Mouse (Mus musculus): ENCODE data around the gene Agrp. TPM values are rescaled to one million over a fixed set of nuclear protein-coding genes. Genes with fewer than 3 reads are reported as not detected.

Gene Agrp
- polyA plus RNA-seq, 1 experiment from 2014 or later, result 1.2 TPM

DNA sequence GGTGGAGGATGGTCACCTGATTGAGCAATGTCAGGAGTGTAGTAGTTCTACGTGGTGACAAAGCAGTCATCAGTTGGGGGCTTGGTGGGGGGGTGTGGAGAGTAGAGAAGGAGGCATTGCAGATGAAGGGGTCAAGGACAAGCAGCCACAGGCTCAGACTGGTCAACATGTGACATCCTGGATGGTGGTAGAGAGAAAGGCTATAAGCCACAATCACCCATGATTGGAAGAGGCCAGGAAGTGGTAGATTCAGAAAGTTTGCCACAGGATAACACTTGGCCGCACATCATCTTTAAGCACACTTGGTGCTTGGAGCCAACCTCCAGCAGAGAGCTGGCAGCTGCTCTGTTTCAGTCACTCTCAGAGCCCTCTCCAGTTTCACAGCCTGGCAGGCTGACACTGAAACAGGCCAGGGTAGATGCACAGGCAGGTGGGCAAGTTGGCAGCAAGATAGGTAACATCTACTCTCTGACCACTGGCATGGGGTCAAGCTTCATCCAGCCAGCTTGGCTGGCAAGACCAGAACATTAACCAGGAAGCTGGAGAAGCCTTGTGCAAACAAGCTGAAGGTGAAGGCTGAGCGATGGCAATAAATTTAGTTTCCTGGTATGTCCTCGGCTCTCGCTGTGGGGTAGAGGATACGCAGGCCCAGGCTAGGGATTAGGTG, 100.0 kb downstream of the Agrp start:
- 92% methylated on average over 6 of the region's 6 CpGs for WGBS
- H3K27me3 ChIP-seq, result no peaks in the 10 kb centered on the region
- H3K9me3 ChIP-seq, result no peaks in the 10 kb centered on the region
- H3K9ac ChIP-seq, result no peak overlapping the region
- no peak for ATAC-seq (ENCODE audit: low FRiP score)
- H3K27ac ChIP-seq, result no peak overlapping the region
- no peak overlapping the region for H3K4me3 ChIP-seq
- peaks cover 11% of the 10 kb centered on the region for H3K4me1 ChIP-seq (replicated peaks)
- H3K36me3 ChIP-seq, result peaks cover 62% of the 10 kb centered on the region
- H3K4me2 ChIP-seq, result no peak overlapping the region

DNA sequence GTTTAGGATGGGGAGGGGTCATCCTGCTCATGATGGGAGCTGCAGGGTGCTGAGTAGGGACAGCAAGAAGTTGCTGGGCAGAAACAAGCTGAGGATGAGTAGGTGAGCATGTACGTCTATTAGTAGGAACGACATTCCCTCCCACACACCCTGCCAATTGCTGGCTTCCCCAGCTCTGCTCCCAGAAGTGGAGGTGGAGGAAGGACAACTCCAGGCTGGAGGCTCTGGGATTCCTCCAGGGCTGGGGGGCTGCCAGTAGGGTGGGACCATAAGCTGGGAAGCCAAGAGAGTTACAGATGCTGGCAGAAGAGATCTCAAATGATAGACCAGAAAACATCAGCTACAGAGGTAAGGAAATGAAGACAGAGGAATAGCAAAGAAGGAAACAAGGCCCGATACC, 100.6 kb downstream of the Agrp start:
- Histone ChIP-seq H3K4me2 (no peak overlapping the region), H3K27me3 (no peaks in the 10 kb centered on the region), H3K27ac (no peak overlapping the region), H3K36me3 (peaks cover 58% of the 10 kb centered on the region), H3K9ac (no peak overlapping the region), H3K4me3 (no peak overlapping the region), H3K4me1 (replicated peaks) (peaks cover 11% of the 10 kb centered on the region), H3K9me3 (no peaks in the 10 kb centered on the region)
- no peak for ATAC-seq (ENCODE audit: low FRiP score)
- 94% methylated on average over 3 of the region's 3 CpGs for WGBS

DNA sequence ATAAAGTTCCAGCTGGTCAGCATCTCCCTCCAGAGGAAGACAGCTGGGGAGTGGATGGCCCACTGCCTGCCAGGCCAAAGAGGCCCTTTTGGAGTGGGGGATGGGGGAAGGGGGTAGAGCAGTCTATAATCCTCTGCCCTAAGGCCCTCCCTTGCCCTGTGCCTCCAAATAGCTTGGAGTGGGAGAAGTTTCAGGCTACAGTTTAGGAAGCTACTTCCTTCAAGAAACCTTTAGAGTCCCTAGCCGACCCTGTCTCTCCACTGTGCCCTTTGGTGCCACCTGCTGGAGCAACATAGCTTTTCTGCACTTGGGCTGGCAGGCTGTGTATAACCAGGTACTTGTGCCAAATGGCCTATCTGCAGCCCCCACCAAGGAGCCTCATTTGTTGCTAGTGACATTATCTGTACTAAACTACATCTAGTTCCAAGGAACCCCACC, 103.3 kb downstream of the Agrp start:
- H3K4me3 ChIP-seq, result no peak overlapping the region
- peak; percentile 56; the same call in 1 of the 2 replicates for ATAC-seq (ENCODE audit: low FRiP score)
- peaks cover 11% of the 10 kb centered on the region for H3K4me1 ChIP-seq (replicated peaks)
- H3K36me3 ChIP-seq, result peaks cover 70% of the 10 kb centered on the region
- WGBS, result 0% methylated on average over 1 of the region's 1 CpGs
- no peak overlapping the region for H3K9ac ChIP-seq
- no peak overlapping the region for H3K4me2 ChIP-seq
- H3K9me3 ChIP-seq, result no peaks in the 10 kb centered on the region
- H3K27me3 ChIP-seq, result no peaks in the 10 kb centered on the region
- H3K27ac ChIP-seq, result 0 out of 2 replicates have a peak overlapping the region, but pooled peaks have one; percentile 1

DNA sequence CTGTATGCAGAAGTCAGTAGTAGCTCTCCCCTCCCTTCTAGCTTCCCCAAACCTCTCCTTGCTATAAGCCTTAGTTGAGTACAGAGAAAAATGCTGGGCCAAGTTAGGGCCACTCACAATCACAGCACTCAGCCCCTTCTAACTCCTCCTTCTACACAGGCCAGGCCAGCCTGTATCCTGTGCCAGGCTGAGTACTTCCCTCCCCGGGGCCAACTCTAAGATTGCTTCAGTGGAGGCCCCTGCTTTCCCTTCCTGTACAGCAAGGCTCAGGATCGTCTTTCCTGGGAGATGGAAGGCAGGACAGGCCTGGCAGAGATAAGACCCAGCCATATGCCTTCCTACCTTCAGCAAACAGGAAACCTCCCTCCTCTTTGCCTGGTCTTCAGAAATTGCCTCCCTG, 103.8 kb downstream of the Agrp start:
- Histone ChIP-seq H3K36me3 (peaks cover 70% of the 10 kb centered on the region), H3K27ac (0 out of 2 replicates have a peak overlapping the region, but pooled peaks have one; percentile 1), H3K9me3 (no peaks in the 10 kb centered on the region), H3K27me3 (no peaks in the 10 kb centered on the region), H3K4me2 (no peak overlapping the region), H3K9ac (no peak overlapping the region), H3K4me1 (replicated peaks) (peaks cover 11% of the 10 kb centered on the region), H3K4me3 (no peak overlapping the region)
- no peak for ATAC-seq (ENCODE audit: low FRiP score)
- WGBS, result 68% methylated on average over 2 of the region's 2 CpGs

DNA sequence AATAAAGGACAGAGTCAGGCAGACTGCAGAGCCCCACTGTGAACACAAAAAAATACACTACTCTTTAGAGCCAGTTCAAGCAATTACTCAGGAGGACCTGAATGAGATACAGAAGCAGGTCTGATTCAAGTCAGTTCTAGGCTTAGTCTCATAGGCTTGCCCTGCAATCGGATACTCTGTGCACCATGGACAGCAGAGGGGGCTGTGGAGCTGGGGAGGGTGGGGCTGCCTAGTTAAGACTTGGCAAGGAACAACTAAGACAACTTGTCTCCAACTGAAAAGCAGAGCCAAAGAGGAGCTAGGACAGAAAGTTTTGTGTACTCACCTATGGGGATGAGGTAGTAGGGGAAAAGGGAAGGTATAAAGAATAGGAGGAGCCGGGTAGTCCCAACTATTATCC, 105.4 kb downstream of the Agrp start:
- peaks cover 70% of the 10 kb centered on the region for H3K36me3 ChIP-seq
- 67% methylated on average over 2 of the region's 2 CpGs for WGBS
- H3K9me3 ChIP-seq, result no peaks in the 10 kb centered on the region
- H3K4me1 ChIP-seq (replicated peaks), result peaks cover 11% of the 10 kb centered on the region
- no peak overlapping the region for H3K4me2 ChIP-seq
- no peaks in the 10 kb centered on the region for H3K27me3 ChIP-seq
- H3K27ac ChIP-seq, result no peak overlapping the region
- no peak overlapping the region for H3K9ac ChIP-seq
- no peak for ATAC-seq (ENCODE audit: low FRiP score)
- no peak overlapping the region for H3K4me3 ChIP-seq

DNA sequence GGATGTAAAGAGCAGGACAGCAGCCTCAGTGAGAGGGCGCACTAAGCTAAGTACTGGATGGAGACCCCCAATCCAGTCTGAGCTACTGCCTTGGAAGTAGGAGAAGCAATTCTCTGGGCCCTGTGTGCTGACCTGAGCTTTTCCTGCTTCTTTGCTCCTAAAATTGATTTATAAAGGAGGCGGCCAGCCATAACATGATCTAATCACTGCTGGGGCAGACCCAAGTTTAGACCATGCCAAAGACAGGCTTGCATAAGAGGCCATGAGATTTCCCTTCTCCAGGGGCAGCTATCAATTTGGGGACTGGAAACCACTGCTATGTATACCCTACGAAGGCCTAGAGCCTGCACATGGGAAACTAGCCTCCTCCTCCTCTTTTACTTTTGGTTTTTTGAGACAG, 107.9 kb downstream of the Agrp start:
- 83% methylated on average over 3 of the region's 3 CpGs for WGBS
- no peaks in the 10 kb centered on the region for H3K9me3 ChIP-seq
- no peak overlapping the region for H3K27ac ChIP-seq
- H3K9ac ChIP-seq, result no peak overlapping the region
- peaks cover 64% of the 10 kb centered on the region for H3K36me3 ChIP-seq
- peaks cover 12% of the 10 kb centered on the region for H3K4me1 ChIP-seq (replicated peaks)
- H3K4me3 ChIP-seq, result no peak overlapping the region
- no peak for ATAC-seq (ENCODE audit: low FRiP score)
- no peaks in the 10 kb centered on the region for H3K27me3 ChIP-seq
- H3K4me2 ChIP-seq, result no peak overlapping the region

DNA sequence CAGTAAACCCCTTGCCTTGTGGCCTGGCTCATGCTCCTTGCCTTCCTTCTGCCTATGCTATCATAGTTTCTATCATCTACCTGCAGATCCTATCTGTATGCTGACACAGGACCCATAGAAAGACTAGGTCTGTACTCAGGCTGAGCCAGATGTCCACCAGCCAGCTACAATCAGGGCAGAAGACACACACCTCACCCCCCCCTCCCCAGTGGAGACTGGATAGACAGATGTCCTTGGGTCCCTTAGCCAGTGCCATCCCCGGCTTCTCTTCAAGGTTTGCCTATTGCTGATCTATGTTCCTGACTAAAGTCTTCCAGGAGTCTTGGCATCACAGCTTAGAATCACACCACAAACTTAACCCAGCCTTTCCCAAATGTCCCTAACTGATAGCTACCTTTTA, 109.0 kb downstream of the Agrp start:
- Histone ChIP-seq H3K4me1 (replicated peaks) (peaks cover 6% of the 10 kb centered on the region), H3K4me3 (no peak overlapping the region), H3K27ac (no peak overlapping the region), H3K36me3 (peaks cover 74% of the 10 kb centered on the region), H3K9me3 (no peaks in the 10 kb centered on the region), H3K9ac (no peak overlapping the region), H3K4me2 (no peak overlapping the region), H3K27me3 (no peaks in the 10 kb centered on the region)
- WGBS, result 100% methylated on average over 1 of the region's 1 CpGs
- ATAC-seq (ENCODE audit: low FRiP score), result no peak

DNA sequence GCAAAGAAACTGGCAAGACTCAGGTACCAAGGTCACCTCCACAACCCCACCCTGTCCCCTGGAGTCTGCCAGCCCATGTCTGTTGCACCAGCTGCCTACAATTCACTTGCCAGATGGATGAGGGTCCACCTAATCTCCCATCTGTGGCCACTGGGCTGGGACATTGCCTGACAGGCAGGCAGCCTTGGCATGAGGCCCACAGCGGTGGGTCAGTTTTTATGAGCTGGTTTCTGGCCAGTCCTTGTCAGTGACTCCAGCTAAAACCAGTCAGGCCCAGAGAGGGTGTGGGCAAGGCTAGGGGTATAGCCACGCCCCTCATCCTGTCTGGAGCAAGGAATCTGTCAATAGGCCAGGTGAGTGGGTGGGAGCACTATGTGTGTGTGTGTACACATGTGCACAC, 110.1 kb downstream of the Agrp start:
- H3K27ac ChIP-seq, result no peak overlapping the region
- no peak overlapping the region for H3K4me3 ChIP-seq
- H3K9me3 ChIP-seq, result no peaks in the 10 kb centered on the region
- no peak overlapping the region for H3K9ac ChIP-seq
- H3K4me2 ChIP-seq, result no peak overlapping the region
- peaks cover 81% of the 10 kb centered on the region for H3K36me3 ChIP-seq
- peak; percentile 29; the same call in 1 of the 2 replicates for ATAC-seq (ENCODE audit: low FRiP score)
- H3K27me3 ChIP-seq, result no peaks in the 10 kb centered on the region
- H3K4me1 ChIP-seq (replicated peaks), result peaks cover 4% of the 10 kb centered on the region
- 84% methylated on average over 2 of the region's 2 CpGs for WGBS

DNA sequence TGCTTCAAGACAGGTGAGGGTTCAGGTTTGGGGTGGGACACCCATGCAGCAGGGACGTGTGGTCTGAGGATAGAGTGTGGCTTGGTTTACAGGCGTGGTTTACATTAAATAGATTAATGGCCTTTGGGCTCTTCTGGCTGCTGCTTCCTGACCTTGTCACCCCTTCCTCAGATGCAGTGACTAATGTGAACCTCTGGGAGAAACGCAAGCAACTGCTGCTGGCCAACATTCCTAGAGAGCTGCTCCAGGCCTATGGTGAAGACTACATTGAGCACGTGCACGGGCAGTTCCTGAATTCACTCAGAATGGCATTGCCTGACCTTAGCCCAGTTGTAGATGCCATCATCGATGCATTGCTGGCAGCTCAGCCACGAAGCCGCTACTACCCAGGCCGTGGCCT, 114.3 kb downstream of the Agrp start:
- H3K4me2 ChIP-seq, result no peak overlapping the region
- 0 out of 2 replicates have a peak overlapping the region, but pooled peaks have one; percentile 35 for H3K27ac ChIP-seq
- H3K27me3 ChIP-seq, result peaks cover 3% of the 10 kb centered on the region; the same call in 1 of the 2 replicates
- H3K9ac ChIP-seq, result no peak overlapping the region
- H3K36me3 ChIP-seq, result peaks cover 56% of the 10 kb centered on the region
- no peak for ATAC-seq (ENCODE audit: low FRiP score)
- WGBS, result 78% methylated on average over 9 of the region's 9 CpGs
- no peaks in the 10 kb centered on the region for H3K9me3 ChIP-seq
- no peak overlapping the region for H3K4me3 ChIP-seq
- peaks cover 42% of the 10 kb centered on the region for H3K4me1 ChIP-seq (replicated peaks)

DNA sequence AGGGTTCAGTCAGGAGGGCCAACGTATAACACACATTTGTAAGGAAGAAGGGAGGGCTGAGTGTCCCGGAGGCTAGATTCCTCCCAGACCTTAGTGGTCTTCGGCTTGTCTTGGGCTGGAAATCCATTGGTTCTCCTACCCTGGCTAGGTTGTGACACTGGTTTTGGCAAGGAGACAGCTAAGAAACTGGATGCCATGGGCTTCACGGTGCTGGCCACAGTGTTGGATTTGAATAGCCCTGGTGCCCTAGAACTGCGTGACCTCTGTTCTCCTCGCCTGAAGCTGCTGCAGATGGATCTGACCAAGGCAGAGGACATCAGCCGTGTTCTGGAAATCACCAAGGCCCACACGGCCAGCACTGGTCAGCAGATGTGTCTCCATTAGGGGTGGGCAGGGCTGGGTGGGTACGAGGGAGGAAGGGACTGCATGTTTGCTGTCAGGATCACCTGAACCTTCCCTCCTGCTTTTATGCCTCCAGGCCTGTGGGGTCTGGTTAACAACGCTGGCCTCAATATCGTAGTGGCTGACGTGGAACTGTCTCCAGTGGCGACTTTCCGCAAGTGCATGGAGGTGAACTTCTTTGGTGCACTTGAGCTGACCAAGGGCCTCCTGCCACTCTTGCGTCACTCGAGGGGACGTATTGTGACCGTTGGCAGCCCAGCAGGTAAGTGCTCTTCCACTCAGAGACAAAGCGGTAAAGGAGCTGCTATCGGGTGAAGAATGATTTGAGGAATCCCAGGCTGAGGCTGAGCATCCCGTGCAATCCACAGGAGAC, 115.0 kb downstream of the Agrp start:
- no peak overlapping the region for H3K4me2 ChIP-seq
- 0 out of 2 replicates have a peak overlapping the region, but pooled peaks have one; percentile 35 for H3K27ac ChIP-seq
- peaks cover 10% of the 10 kb centered on the region for H3K27me3 ChIP-seq
- no peaks in the 10 kb centered on the region for H3K9me3 ChIP-seq
- no peak overlapping the region for H3K9ac ChIP-seq
- H3K4me1 ChIP-seq (replicated peaks), result peaks cover 49% of the 10 kb centered on the region
- no peak for ATAC-seq (ENCODE audit: low FRiP score)
- H3K36me3 ChIP-seq, result peaks cover 49% of the 10 kb centered on the region
- H3K4me3 ChIP-seq, result no peak overlapping the region
- WGBS, result 86% methylated on average over 21 of the region's 21 CpGs

DNA sequence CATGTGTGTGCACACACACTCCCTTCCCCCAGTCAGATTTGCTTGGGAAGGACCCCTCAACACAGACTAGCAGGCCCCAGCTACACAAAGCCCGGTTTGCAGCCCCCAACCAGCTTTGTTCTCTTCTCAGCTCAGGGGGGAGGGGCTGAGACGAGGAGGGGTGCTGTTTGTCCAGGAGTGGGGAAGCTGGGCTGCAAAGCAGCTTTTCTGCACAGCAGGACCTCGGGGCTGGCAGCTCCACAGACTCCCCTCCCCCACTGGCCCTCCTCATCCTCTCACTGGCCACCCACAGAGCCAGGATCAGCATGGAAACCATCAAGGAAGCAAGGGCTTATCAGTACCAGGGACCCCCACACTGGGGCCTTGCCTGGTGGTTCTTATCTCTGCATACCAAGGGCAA, 116.1 kb downstream of the Agrp start:
- H3K4me3 ChIP-seq, result no peak overlapping the region
- H3K27me3 ChIP-seq, result peaks cover 12% of the 10 kb centered on the region
- no peaks in the 10 kb centered on the region for H3K9me3 ChIP-seq
- H3K27ac ChIP-seq, result peak overlapping the region; percentile 31
- peak overlapping the region; percentile 24; the same call in 1 of the 2 replicates for H3K9ac ChIP-seq
- 0 out of 2 replicates have a peak overlapping the region, but pooled peaks have one; percentile 15 for H3K4me2 ChIP-seq
- H3K36me3 ChIP-seq, result peaks cover 45% of the 10 kb centered on the region
- ATAC-seq (ENCODE audit: low FRiP score), result no peak
- WGBS, result 0% methylated on average over 3 of the region's 3 CpGs
- H3K4me1 ChIP-seq (replicated peaks), result peaks cover 54% of the 10 kb centered on the region

DNA sequence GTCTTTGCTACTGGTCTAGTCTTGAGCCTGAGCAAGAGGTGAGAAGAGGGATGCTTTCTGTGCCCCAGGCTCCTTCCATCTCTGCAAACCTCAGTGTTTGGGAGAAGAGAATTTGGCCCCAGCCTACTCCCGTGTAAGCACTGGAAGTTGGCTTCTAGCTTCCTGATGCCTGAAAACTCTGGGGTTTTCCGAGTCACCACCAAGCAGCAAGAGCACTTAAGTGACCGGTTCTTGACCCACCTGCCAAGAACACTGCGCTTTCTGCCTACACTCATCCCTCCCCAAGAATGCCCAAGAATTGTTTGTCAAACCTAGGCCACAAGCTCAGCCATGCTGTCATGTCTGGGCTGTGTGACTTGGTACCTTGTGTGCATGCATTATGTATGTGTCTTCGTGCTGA, 116.7 kb downstream of the Agrp start:
- 0 out of 2 replicates have a peak overlapping the region, but pooled peaks have one; percentile 24 for H3K9ac ChIP-seq
- H3K4me3 ChIP-seq, result no peak overlapping the region
- peak overlapping the region; percentile 31 for H3K27ac ChIP-seq
- ATAC-seq (ENCODE audit: low FRiP score), result no peak
- H3K9me3 ChIP-seq, result no peaks in the 10 kb centered on the region
- peaks cover 12% of the 10 kb centered on the region for H3K27me3 ChIP-seq
- WGBS, result 28% methylated on average over 5 of the region's 5 CpGs
- peaks cover 55% of the 10 kb centered on the region for H3K4me1 ChIP-seq (replicated peaks)
- H3K36me3 ChIP-seq, result peaks cover 42% of the 10 kb centered on the region
- H3K4me2 ChIP-seq, result peak overlapping the region; percentile 15; the same call in 1 of the 2 replicates
